Mouse (Mus musculus) liver, embryonic 14.5 days (tissue): ENCODE measurements around the gene Ddah1. TPM values are rescaled to one million over a fixed set of nuclear protein-coding genes. Genes with fewer than 3 reads are reported as not detected.

Experiments
- ATAC-seq: fragments of 200-750 bp; cut with Nextera tagmentation; 2 replicates; pipeline ENCODE4 v1.8.0; 2017; ENCODE audit warnings: moderate number of reproducible peaks, mild to moderate bottlenecking, moderate library complexity; ENCODE audit not compliant: insufficient read depth
- DNase-seq, 3 experiments: peaks; one replicate each; pipeline ENCODE4 v3.0.0-alpha.2; 2012 to 2013; ENCODE audit warnings: low read depth in 3 of 3, low spot score in 3 of 3
- H3K27ac ChIP-seq: fragments of 300-500 bp; sonication (generic); 2 replicates; pipeline ENCODE4 v1.5.1; 2014; ENCODE audit warnings: moderate library complexity, mild to moderate bottlenecking, control low read depth, inconsistent platforms
- H3K27me3 ChIP-seq: fragments of 300-500 bp; sonication (generic); 2 replicates; pipeline ENCODE4 v1.6.1; 2014; ENCODE audit warnings: mild to moderate bottlenecking, low read length, moderate library complexity; ENCODE audit not compliant: control insufficient read depth, insufficient read depth
- H3K36me3 ChIP-seq: fragments of 300-500 bp; sonication (generic); replicated peaks from 2 replicates; pipeline ENCODE4 v1.6.1; 2014; ENCODE audit warnings: low read depth; ENCODE audit not compliant: control insufficient read depth, insufficient read depth
- H3K4me1 ChIP-seq, 2 experiments: fragments of 200-500 bp in 1 of 2; fragments of 300-500 bp in 1 of 2; sonication (generic) in 1 of 2; replicated peaks; 2 replicates each; pipeline ENCODE4 v1.6.1; 2012 to 2014; ENCODE audit warnings: antibody characterized with exemption in 1 of 2, inconsistent platforms in 1 of 2, low read length in 1 of 2; ENCODE audit not compliant: control insufficient read depth in 2 of 2, insufficient read depth in 2 of 2
- H3K4me2 ChIP-seq: fragments of 300-500 bp; sonication (generic); 2 replicates; pipeline ENCODE4 v1.6.1; 2014; ENCODE audit warnings: low read depth, mild to moderate bottlenecking, control low read depth, moderate library complexity
- H3K4me3 ChIP-seq, 2 experiments: fragments of 200-500 bp in 1 of 2; fragments of 300-500 bp in 1 of 2; sonication (generic) in 1 of 2; 2 replicates each; pipeline ENCODE4 v1.5.1; 2012 to 2014; ENCODE audit warnings: low read depth in 2 of 2, low read length in 2 of 2, mild to moderate bottlenecking in 2 of 2, control low read depth in 1 of 2, inconsistent platforms in 1 of 2, moderate library complexity in 1 of 2; ENCODE audit not compliant: insufficient read depth in 1 of 2
- H3K9ac ChIP-seq: fragments of 300-500 bp; sonication (generic); replicated peaks from 2 replicates; pipeline ENCODE4 v1.6.1; 2014; ENCODE audit warnings: mild to moderate bottlenecking, control low read depth, moderate library complexity
- H3K9me3 ChIP-seq: fragments of 300-500 bp; sonication (generic); 2 replicates; pipeline ENCODE4 v1.6.1; 2016; ENCODE audit warnings: low read length, mixed read lengths; ENCODE audit not compliant: control insufficient read depth
- CTCF ChIP-seq: IDR thresholded peaks from 2 replicates; pipeline ENCODE4 v1.5.1; 2016; ENCODE audit warnings: antibody characterized with exemption, low read depth, control low read depth
- EP300 ChIP-seq: IDR thresholded peaks from 2 replicates; pipeline ENCODE4 v1.6.1; 2016; ENCODE audit warnings: antibody characterized with exemption, low read depth
- WGBS: fragments of 180-500 bp; shearing (Covaris S2); extraction: QIAGEN DNeasy Blood & Tissue Kit; methylation state at CpG from one replicate; pipeline ENCODE4 v1.1.7; 2014; ENCODE audit not compliant: insufficient replicate concordance; 5-methylcytosine and 5-hydroxymethylcytosine counted together
- polyA plus RNA-seq, 2 experiments: library from polyadenylated mRNA; depleted of rRNA in 1 of 2; stranded (reverse) in 1 of 2; unstranded in 1 of 2; fragments of >200 nt; fragmentation: Nextera tagmentation in 1 of 2; extraction: Ambion mirVana in 1 of 2; gene quantifications; 2 replicates each; pipeline versions ENCODE4 v1.2.1 to v1.2.3; 2012 to 2014

The Ddah1 gene
- polyA plus RNA-seq, 2 experiments: 15.6 to 32.1 TPM

DNA sequence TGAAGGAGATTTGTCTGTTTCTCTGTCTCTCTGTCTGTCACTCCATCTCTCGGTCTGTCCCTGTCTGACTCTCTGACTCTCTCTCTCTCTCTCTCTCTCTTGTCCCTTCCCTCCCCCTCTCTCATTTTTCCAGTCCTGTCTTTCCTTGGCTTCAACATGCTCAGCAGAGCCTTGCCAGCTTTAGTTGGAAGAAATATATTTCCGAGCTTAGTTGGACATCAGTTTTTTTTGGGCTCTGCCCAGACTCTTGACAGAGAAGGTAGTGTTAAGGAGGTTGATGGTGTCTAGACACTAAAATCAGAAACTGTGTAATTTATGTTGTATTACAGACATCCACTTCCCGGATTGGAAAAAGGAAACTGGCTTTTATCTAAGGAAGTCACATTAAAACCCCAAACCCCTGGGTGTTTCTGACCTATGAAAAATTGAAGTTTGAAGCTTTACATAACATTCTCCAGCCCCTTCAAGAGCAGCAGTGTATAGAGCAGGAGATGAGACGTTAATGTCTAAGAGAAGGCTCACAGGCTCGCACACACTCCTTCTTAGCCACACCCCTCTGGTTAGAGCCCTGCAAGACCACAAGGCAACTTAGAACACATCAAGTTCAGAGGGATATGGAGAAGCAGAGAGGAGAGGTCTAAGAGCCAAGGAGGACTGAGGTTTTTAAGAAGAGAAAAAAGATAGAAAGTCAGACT is 21.0 kb downstream of the Ddah1 start:
- no peaks in the 10 kb centered on the region for H3K9me3 ChIP-seq
- peaks cover 0 to 12% of the 10 kb centered on the region in 2 experiments; a peak in 2 of 4 replicates for H3K4me1 ChIP-seq
- 26% methylated on average over 5 of the region's 5 CpGs for WGBS
- no peaks in the 10 kb centered on the region for H3K36me3 ChIP-seq
- H3K4me2 ChIP-seq: no peak overlapping the region
- no peak for DNase-seq
- no peak overlapping the region for H3K9ac ChIP-seq
- no peak overlapping the region for H3K4me3 ChIP-seq
- no peak overlapping the region for H3K27ac ChIP-seq
- no peak for TF ChIP-seq EP300
- TF ChIP-seq CTCF: no peak
- no peak for ATAC-seq
- H3K27me3 ChIP-seq: no peaks in the 10 kb centered on the region

DNA sequence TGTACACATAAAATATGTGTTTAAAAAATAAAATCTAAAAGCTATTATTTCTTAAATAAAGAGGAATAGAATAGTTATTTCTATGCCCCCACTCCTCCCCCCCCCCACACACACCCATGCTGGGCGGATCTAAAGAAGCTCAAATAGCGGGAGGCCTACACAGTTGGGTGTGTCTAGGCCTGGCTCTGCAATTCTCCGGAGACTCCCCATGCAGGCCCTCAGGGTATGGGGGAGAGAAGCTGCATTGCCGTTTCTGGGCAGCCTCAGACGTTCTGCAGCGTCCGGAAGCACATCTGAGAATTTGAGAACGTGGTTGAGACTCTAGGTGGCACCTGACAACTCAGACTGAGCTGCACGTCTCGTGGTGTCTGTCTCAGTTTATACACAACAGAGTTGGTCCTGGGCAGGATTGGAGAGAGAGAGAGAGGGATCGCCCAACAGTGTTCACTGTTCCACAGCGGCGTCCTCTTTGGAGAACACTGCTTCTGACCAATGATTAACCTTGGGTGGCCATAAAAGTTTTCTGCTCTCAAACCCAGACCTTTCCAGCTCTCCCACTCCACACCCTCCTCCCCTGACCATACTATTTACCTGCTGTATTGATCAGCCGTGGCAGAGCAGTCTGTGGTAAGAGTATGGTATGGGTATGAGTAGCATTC is 22.4 kb downstream of the Ddah1 start:
- peak overlapping the region; percentile 4; the same call in 1 of the 2 replicates for H3K4me2 ChIP-seq
- no peak overlapping the region for H3K9ac ChIP-seq
- no peaks in the 10 kb centered on the region for H3K9me3 ChIP-seq
- no peaks in the 10 kb centered on the region for H3K27me3 ChIP-seq
- H3K27ac ChIP-seq: no peak overlapping the region
- WGBS: 63% methylated on average over 14 of the region's 14 CpGs
- DNase-seq (no peak), ATAC-seq (peak; percentile 75)
- TF ChIP-seq CTCF (no peak), EP300 (no peak)
- no peaks in the 10 kb centered on the region for H3K36me3 ChIP-seq
- H3K4me3 ChIP-seq: no peak overlapping the region
- peaks cover 0 to 10% of the 10 kb centered on the region in 2 experiments; a peak in 2 of 4 replicates for H3K4me1 ChIP-seq

DNA sequence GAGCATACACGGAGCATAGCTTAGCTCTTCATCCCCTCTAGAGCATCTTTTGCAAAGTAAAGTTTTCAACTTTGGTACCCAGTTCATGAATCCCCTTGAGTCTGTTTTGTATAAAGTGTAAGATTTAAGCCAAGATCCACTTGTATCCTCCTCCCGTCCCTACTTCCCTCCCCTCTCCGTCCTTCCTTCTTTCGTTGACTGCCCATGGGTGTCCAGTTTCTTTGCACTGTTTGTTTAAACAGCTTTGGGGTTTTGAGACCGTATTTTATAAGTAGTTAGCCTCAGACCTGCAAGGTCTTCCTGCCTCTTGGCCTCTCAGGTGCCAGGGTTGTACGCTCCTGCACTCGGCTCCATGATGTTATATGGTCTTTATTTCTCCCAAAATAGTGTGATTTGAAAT is 26.8 kb downstream of the Ddah1 start:
- Histone ChIP-seq H3K4me3 (no peak overlapping the region), H3K36me3 (no peaks in the 10 kb centered on the region), H3K27ac (no peak overlapping the region), H3K4me2 (no peak overlapping the region), H3K9ac (no peak overlapping the region), H3K4me1 (peaks cover 0 to 9% of the 10 kb centered on the region in 2 experiments; a peak in 2 of 4 replicates), H3K9me3 (no peaks in the 10 kb centered on the region), H3K27me3 (no peaks in the 10 kb centered on the region)
- 68% methylated on average over 7 of the region's 7 CpGs for WGBS
- TF ChIP-seq EP300: no peak
- no peak for TF ChIP-seq CTCF
- ATAC-seq (no peak), DNase-seq (no peak)

DNA sequence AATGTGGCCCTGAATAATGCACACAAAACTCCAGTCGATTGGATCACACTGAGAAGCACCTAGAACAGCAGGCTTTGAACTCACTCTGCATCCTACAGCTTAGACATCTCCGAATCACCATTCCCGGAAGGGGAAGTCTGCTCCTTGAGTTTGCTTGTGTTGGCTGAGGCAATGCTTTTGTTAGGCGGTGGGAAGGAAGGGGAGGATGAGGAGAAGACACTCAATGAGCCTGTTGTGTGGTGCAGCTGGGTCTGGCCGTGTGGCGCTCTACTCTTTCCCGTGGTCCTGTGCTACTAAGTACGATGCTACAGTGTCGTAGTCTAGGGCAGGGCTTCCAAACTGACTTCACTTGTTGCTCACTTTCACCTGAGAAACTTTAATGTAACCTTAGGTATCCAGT is 28.8 kb downstream of the Ddah1 start:
- Histone ChIP-seq H3K27ac (no peak overlapping the region), H3K4me2 (no peak overlapping the region), H3K27me3 (no peaks in the 10 kb centered on the region), H3K4me3 (no peak overlapping the region), H3K9me3 (no peaks in the 10 kb centered on the region), H3K4me1 (peaks cover 0 to 9% of the 10 kb centered on the region in 2 experiments; a peak in 2 of 4 replicates), H3K9ac (no peak overlapping the region), H3K36me3 (no peaks in the 10 kb centered on the region)
- DNase-seq (no peak), ATAC-seq (no peak)
- TF ChIP-seq EP300: no peak
- no peak for TF ChIP-seq CTCF
- 63% methylated on average over 9 of the region's 9 CpGs for WGBS

DNA sequence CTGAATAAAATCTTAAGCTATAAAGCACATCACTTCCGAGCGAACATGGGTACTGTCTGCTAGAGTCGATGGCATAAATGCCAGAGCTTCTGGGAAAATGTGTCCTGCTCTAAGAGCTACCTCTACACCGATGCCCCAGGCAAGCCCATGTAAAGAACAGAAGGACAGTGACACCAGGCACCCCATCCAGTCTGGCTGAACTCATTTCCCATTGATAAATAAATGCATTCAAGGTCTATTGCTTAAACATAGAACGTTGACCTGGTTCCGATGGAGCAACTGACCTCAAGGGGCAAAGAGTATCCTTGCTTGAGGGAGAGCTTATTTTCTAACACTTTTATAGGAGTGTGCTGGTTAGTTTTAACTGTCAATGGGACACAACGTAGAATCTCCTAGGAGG is 30.6 kb downstream of the Ddah1 start:
- Histone ChIP-seq H3K9me3 (no peaks in the 10 kb centered on the region), H3K27ac (no peak overlapping the region)
- TF ChIP-seq EP300: no peak
- no peak for TF ChIP-seq CTCF

More for the DNA sequence above, 30.6 kb downstream of the Ddah1 start:
- Histone ChIP-seq H3K36me3 (no peaks in the 10 kb centered on the region), H3K27me3 (no peaks in the 10 kb centered on the region), H3K4me1 (peaks cover 0 to 9% of the 10 kb centered on the region in 2 experiments; a peak in 2 of 4 replicates), H3K4me2 (no peak overlapping the region), H3K9ac (no peak overlapping the region), H3K4me3 (no peak overlapping the region)
- 72% methylated on average over 7 of the region's 7 CpGs for WGBS
- ATAC-seq (peak; percentile 16; the same call in 1 of the 2 replicates), DNase-seq (no peak)
